Mouse (Mus musculus) olfactory bulb, adult 2 months (tissue): Measurements from ENCODE around the gene Ildr1.

Experiments
- CTCF ChIP-seq: fragments of 200-500 bp; IDR thresholded peaks from 2 replicates; pipeline ENCODE4 v1.5.1; 2012; ENCODE audit warnings: low read depth, mild to moderate bottlenecking, low read length, moderate library complexity; ENCODE audit not compliant: insufficient read depth
- POLR2A ChIP-seq: fragments of 200-500 bp; IDR thresholded peaks from 2 replicates; pipeline ENCODE4 v1.6.1; 2012; ENCODE audit warnings: mild to moderate bottlenecking, low read depth, low read length, moderate library complexity; ENCODE audit not compliant: insufficient read depth

DNA sequence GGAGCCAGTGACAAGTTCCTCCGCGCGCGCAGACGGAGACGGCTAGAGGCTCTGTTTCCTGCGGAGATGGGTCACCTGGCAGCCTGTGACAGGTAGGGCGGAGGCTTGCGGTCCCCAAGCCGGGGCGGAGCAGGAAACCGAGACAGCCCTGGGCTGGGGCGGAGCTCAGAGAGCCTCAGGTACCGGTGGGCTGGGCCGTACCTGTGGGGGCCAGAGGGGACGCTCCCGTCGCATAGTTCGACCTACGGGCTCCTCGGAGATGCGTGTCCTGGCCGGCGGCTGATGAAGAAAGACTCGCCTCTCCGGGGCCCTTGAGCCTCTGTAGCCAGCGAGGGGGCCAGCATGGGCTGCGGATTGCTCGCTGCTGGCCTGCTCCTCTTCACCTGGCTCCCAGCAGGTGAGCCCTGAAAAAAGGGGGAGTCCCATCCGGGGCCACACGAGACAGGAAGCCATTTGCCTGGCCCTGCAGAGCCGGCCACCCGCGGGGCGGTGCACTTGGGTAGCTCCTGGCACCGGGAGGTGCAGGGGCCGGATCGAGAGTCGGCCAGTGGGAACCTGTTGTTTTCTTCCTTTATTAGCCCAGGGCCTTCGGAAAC, at the start of gene Ildr1:
- TF ChIP-seq POLR2A (no peak), CTCF (no peak)
